Mouse (Mus musculus) CH12.LX (cell line): Measurements from ENCODE around the gene Plekhh3. TPM values are rescaled to one million over a fixed set of nuclear protein-coding genes. Genes with fewer than 3 reads are reported as not detected.

Source experiments
- DNase-seq: peaks from one replicate; pipeline ENCODE4 v3.0.0-alpha.2; 2013; ENCODE audit errors: extremely low read depth
- H3K27ac ChIP-seq: 2 replicates; pipeline ENCODE4 v1.5.1; 2012; ENCODE audit warnings: low read depth, mild to moderate bottlenecking, control low read depth, moderate library complexity; ENCODE audit not compliant: insufficient read depth
- H3K27me3 ChIP-seq: replicated peaks from 2 replicates; pipeline ENCODE3; 2012; ENCODE audit warnings: inconsistent platforms
- H3K36me3 ChIP-seq, 2 experiments: replicated peaks in 1 of 2; 2 replicates each; pipeline versions ENCODE3 to v1.6.1; 2012; ENCODE audit warnings: inconsistent platforms in 1 of 2, low read length in 1 of 2, mild to moderate bottlenecking in 1 of 2, mixed read lengths in 1 of 2, moderate library complexity in 1 of 2; ENCODE audit not compliant: control insufficient read depth in 1 of 2, insufficient read depth in 1 of 2
- H3K4me1 ChIP-seq, 2 experiments: 2 replicates each; pipeline ENCODE4 v1.6.1; 2012; ENCODE audit warnings: inconsistent platforms in 1 of 2, moderate library complexity in 1 of 2; ENCODE audit not compliant: insufficient read depth in 2 of 2, control insufficient read depth in 1 of 2
- H3K4me2 ChIP-seq: 2 replicates; pipeline ENCODE4 v1.6.1; 2012; ENCODE audit warnings: low read depth, mild to moderate bottlenecking, control low read depth; ENCODE audit not compliant: poor library complexity, insufficient read depth, severe bottlenecking
- H3K4me3 ChIP-seq, 3 experiments: fragments of 150-350 bp in 1 of 3; sonication (generic) in 1 of 3; replicated peaks in 1 of 3; 2 replicates each; pipeline versions ENCODE3 to v1.5.1; 2011 to 2012; ENCODE audit warnings: low read depth in 2 of 3, low read length in 2 of 3, mild to moderate bottlenecking in 2 of 3, moderate library complexity in 2 of 3, control low read depth in 1 of 3, improper control_type of control experiment in 1 of 3, inconsistent platforms in 1 of 3, mixed read lengths in 1 of 3; ENCODE audit not compliant: poor library complexity in 1 of 3
- H3K79me2 ChIP-seq: replicated peaks from 2 replicates; pipeline ENCODE4 v1.6.1; 2012; ENCODE audit warnings: mild to moderate bottlenecking, moderate library complexity; ENCODE audit not compliant: control insufficient read depth, poor library complexity, insufficient read depth, severe bottlenecking; ENCODE audit errors: extremely low read depth
- H3K9ac ChIP-seq: 2 replicates; pipeline ENCODE4 v1.6.1; 2012; ENCODE audit warnings: low read depth, mild to moderate bottlenecking, control low read depth, moderate library complexity; ENCODE audit not compliant: insufficient read depth
- H3K9me3 ChIP-seq: replicated peaks from 2 replicates; pipeline ENCODE3; 2012; ENCODE audit warnings: low read length, inconsistent platforms, mixed read lengths
- BHLHE40 ChIP-seq: IDR thresholded peaks from 2 replicates; pipeline ENCODE4 v1.6.1; 2011; ENCODE audit warnings: mild to moderate bottlenecking, low read depth, low read length, improper control_type of control experiment
- CTCF ChIP-seq, 2 experiments: IDR thresholded peaks in 1 of 2; conservative IDR thresholded peaks in 1 of 2; 2 replicates each; pipeline ENCODE4 v1.5.1; 2011 to 2012; ENCODE audit warnings: low read depth in 2 of 2, low read length in 2 of 2, improper control_type of control experiment in 1 of 2, inconsistent platforms in 1 of 2, mild to moderate bottlenecking in 1 of 2, moderate library complexity in 1 of 2
- ELF1 ChIP-seq: IDR thresholded peaks from 2 replicates; pipeline ENCODE4 v1.6.1; 2014; ENCODE audit warnings: low read depth, mild to moderate bottlenecking, inconsistent platforms, low read length, improper control_type of control experiment
- ETS1 ChIP-seq: conservative IDR thresholded peaks from 2 replicates; pipeline ENCODE4 v1.6.1; 2012; ENCODE audit warnings: low read depth, mild to moderate bottlenecking, inconsistent platforms, low read length, improper control_type of control experiment, moderate library complexity
- MAFK ChIP-seq: IDR thresholded peaks from 2 replicates; pipeline ENCODE4 v1.6.1; 2011; ENCODE audit warnings: low read length, improper control_type of control experiment; ENCODE audit not compliant: insufficient replicate concordance
- MAZ ChIP-seq: IDR thresholded peaks from 2 replicates; pipeline ENCODE4 v1.6.1; 2012; ENCODE audit warnings: low read depth, mild to moderate bottlenecking, inconsistent platforms, low read length, improper control_type of control experiment, moderate library complexity
- MEF2A ChIP-seq: IDR thresholded peaks from 2 replicates; pipeline ENCODE4 v1.6.1; 2014; ENCODE audit warnings: low read depth, mild to moderate bottlenecking, inconsistent platforms, low read length, improper control_type of control experiment, borderline replicate concordance
- MYC ChIP-seq: IDR thresholded peaks from 2 replicates; pipeline ENCODE4 v1.6.1; 2011; ENCODE audit warnings: low read depth, mild to moderate bottlenecking, improper control_type of control experiment, low read length
- POLR2AphosphoS2 ChIP-seq: IDR thresholded peaks from 2 replicates; pipeline ENCODE4 v1.6.1; 2011; ENCODE audit warnings: low read depth, low read length, improper control_type of control experiment
- RAD21 ChIP-seq: IDR thresholded peaks from 2 replicates; pipeline ENCODE4 v1.6.1; 2011; ENCODE audit warnings: low read depth, mild to moderate bottlenecking, low read length, improper control_type of control experiment, moderate library complexity
- SMC3 ChIP-seq: IDR thresholded peaks from 2 replicates; pipeline ENCODE4 v1.6.1; 2011; ENCODE audit warnings: low read depth, low read length, improper control_type of control experiment
- USF1 ChIP-seq: IDR thresholded peaks from 2 replicates; pipeline ENCODE4 v1.6.1; 2014; ENCODE audit warnings: low read depth, mild to moderate bottlenecking, inconsistent platforms, low read length, improper control_type of control experiment
- ZC3H11A ChIP-seq: IDR thresholded peaks from 2 replicates; pipeline ENCODE4 v1.6.1; 2012; ENCODE audit warnings: low read depth, mild to moderate bottlenecking, inconsistent platforms, low read length, improper control_type of control experiment
- ZNF384 ChIP-seq: IDR thresholded peaks from 2 replicates; pipeline ENCODE4 v1.6.1; 2012; ENCODE audit warnings: low read depth, low read length, improper control_type of control experiment, inconsistent platforms
- dilution Hi-C: fragments of 300-500 bp; cut with MboI; formaldehyde crosslinking; loops from 2 replicates; pipeline ENCODE4 v1.14.3; 2020; ENCODE audit warnings: low sequenced_read_pairs; ENCODE audit not compliant: extremely low pct_unique_long_range_greater_than_20kb, extremely low pct_ligation_motif_present
- in situ Hi-C: fragments of 300-500 bp; cut with MboI; formaldehyde crosslinking; loops from 3 replicates; pipeline ENCODE4 v1.14.3; 2019; ENCODE audit warnings: low sequenced_read_pairs, low pct_ligation_motif_present, low pct_unique_long_range_greater_than_20kb, mixed read lengths
- polyA plus RNA-seq: library from polyadenylated mRNA; unstranded; fragments of >175 nt; gene quantifications from 2 replicates; pipeline ENCODE4 v1.2.1, GENCODE M21; 2012; ENCODE audit warnings: low read depth; ENCODE audit not compliant: insufficient read length
- total RNA-seq, 2 experiments: library from RNA; depleted of rRNA; stranded (reverse); fragments of 300-350 nt in 1 of 2; fragments of >200 nt in 1 of 2; gene quantifications; 2 replicates each; pipeline ENCODE4 v1.2.3; 2012 to 2014

Plekhh3 gene
- total and polyA plus RNA-seq, 3 experiments, result 2.9 to 20.3 (median 5.0) TPM

DNA sequence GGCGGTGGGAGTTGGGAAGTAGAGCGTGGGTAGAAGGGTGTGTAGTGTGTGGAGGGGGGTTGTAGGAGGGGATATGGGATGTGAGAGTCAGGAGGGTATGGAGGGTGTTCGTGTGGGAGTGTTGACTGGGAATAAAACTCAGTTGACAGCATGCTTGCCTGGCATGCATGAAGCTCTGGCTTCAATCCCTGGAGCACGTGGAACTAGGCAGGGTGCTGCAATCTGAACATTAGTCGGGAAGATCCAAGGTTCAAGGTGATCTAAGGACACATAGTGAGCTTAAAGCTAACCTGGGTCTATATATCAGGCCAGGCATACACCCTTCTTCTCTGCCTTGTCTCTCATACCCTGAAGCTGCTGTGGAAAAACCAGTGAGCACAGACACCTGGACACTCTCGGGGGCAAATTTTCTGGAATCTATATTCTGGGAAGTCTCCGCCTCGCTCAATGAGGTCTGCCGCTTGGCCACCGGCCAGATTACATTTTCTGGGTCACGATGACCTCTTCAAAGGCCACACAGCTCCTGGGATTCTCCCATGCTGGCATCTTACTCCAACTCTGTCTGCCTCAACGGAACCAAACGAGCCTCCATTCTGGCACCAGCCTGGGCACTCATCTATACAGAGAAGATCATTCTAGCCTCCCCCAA is 36.8 kb downstream of the Plekhh3 start:
- H3K27me3 ChIP-seq, result no peaks in the 10 kb centered on the region
- no peak overlapping the region for H3K27ac ChIP-seq
- H3K9me3 ChIP-seq, result peaks cover 7% of the 10 kb centered on the region
- in situ Hi-C loops (no loop called here), dilution Hi-C loops (no loop called here)
- H3K4me1 ChIP-seq, result peaks cover 15 to 24% of the 10 kb centered on the region in 2 experiments
- no peak for TF ChIP-seq ZC3H11A
- no peak for TF ChIP-seq ETS1
- TF ChIP-seq RAD21, result no peak
- no peaks in the 10 kb centered on the region for H3K79me2 ChIP-seq
- no peak for DNase-seq
- H3K4me2 ChIP-seq, result no peak overlapping the region
- H3K4me3 ChIP-seq, result no peak overlapping the region
- no peaks in the 10 kb centered on the region for H3K36me3 ChIP-seq
- no peak overlapping the region for H3K9ac ChIP-seq

DNA sequence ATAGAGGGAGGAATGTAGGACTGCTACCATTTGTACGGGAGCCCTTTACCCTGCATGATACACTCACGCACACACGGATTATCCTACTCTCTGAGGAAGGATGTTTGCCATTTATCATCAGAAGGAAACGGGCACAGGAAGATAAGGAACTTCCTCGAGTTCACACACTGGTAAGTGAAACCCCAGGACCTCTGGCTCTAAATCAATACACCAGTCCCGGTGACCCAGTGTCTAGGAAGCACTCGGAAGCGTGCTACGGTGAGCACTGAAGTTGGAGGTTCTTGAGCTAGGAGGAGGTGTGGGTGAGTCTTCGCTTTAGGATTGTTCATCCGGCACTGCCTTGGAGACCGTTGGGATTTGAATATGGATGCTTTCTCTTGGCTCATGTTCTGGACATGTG is 38.1 kb downstream of the Plekhh3 start:
- TF ChIP-seq USF1 (no peak), BHLHE40 (no peak), MEF2A (no peak), RAD21 (no peak), MAZ (no peak), CTCF (conservative IDR thresholded peaks at IDR 0.05 in 1 of 2, IDR thresholded peaks at IDR 0.05 in 1 of 2; ENCODE audit: low read depth in 2 of 2, low read length in 2 of 2) (no peak)

DNA sequence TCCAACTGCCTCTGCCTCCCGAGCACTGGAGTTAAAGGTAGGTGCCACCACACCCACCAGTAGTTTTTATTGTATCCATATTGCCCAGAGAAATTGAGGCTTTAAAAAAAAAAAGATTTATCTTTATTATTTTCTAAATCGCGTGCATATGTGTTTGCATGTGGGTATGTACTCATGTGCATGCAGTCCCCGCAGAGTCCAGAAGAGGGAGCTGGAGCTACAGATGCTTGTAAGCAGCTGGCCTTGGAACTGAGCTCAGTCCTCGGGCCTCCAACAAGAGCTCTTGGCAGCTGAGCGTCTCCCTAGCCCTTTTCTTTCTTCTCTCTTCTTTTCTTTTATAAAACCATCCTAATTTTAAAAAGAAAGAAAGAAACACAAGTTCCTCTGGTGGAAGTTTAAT is 39.5 kb downstream of the Plekhh3 start:
- in situ Hi-C loops, result no loop called here
- Histone ChIP-seq H3K9ac (no peak overlapping the region), H3K36me3 (peaks cover under 1 to 11% of the 10 kb centered on the region in 2 experiments), H3K4me2 (no peak overlapping the region), H3K79me2 (no peaks in the 10 kb centered on the region), H3K9me3 (peaks cover 13% of the 10 kb centered on the region), H3K27me3 (no peaks in the 10 kb centered on the region), H3K4me3 (no peak overlapping the region), H3K27ac (no peak overlapping the region), H3K4me1 (peaks cover 13 to 29% of the 10 kb centered on the region in 2 experiments)
- dilution Hi-C loops, result no loop called here
- peak; percentile 67 for DNase-seq
- TF ChIP-seq ELF1 (no peak), MAFK (no peak), ZNF384 (no peak; the same call in 1 of the 2 replicates), CTCF (conservative IDR thresholded peaks at IDR 0.05 in 1 of 2, IDR thresholded peaks at IDR 0.05 in 1 of 2; ENCODE audit: low read depth in 2 of 2, low read length in 2 of 2) (peak; percentile 27 to 64; a peak in 3 of 4 replicates), POLR2AphosphoS2 (no peak), MYC (no peak), RAD21 (peak; percentile 42), SMC3 (peak; percentile 55)

More for the DNA sequence above, 38.1 kb downstream of the Plekhh3 start:
- Histone ChIP-seq H3K27ac (no peak overlapping the region), H3K9ac (no peak overlapping the region), H3K4me2 (no peak overlapping the region), H3K79me2 (no peaks in the 10 kb centered on the region), H3K27me3 (no peaks in the 10 kb centered on the region), H3K9me3 (peaks cover 7% of the 10 kb centered on the region), H3K4me1 (peaks cover 13 to 29% of the 10 kb centered on the region in 2 experiments), H3K36me3 (no peaks in the 10 kb centered on the region), H3K4me3 (no peak overlapping the region)
- DNase-seq, result no peak
- dilution Hi-C loops, result no loop called here
- in situ Hi-C loops, result no loop called here
